Mouse (Mus musculus) liver, postnatal 0 days (tissue): ENCODE data around the gene Trub1. TPM values are rescaled to one million over a fixed set of nuclear protein-coding genes. Genes with fewer than 3 reads are reported as not detected.

Experiments used
- ATAC-seq: fragments of 200-750 bp; cut with Nextera tagmentation; 2 replicates; pipeline ENCODE4 v1.8.0; 2017; ENCODE audit warnings: mild to moderate bottlenecking, moderate library complexity
- DNase-seq: peaks from one replicate; pipeline ENCODE4 v3.0.0-alpha.2; 2016
- H3K27ac ChIP-seq: fragments of 300-500 bp; sonication (generic); 2 replicates; pipeline ENCODE4 v1.5.1; 2014; ENCODE audit warnings: antibody characterized with exemption, moderate library complexity, mild to moderate bottlenecking, low read depth
- H3K27me3 ChIP-seq: fragments of 300-500 bp; sonication (generic); 2 replicates; pipeline ENCODE4 v1.6.1; 2014; ENCODE audit warnings: low read length, control low read depth, mixed read lengths; ENCODE audit not compliant: insufficient read depth
- H3K36me3 ChIP-seq: fragments of 300-500 bp; sonication (generic); replicated peaks from 2 replicates; pipeline ENCODE4 v1.6.1; 2014; ENCODE audit warnings: mild to moderate bottlenecking, control low read depth, low read length, moderate library complexity, mixed read lengths; ENCODE audit not compliant: insufficient read depth
- H3K4me1 ChIP-seq: fragments of 300-500 bp; sonication (generic); 2 replicates; pipeline ENCODE4 v1.6.1; 2014; ENCODE audit warnings: antibody characterized with exemption, mild to moderate bottlenecking, control low read depth; ENCODE audit not compliant: insufficient read depth
- H3K4me2 ChIP-seq: fragments of 300-500 bp; sonication (generic); 2 replicates; pipeline ENCODE4 v1.6.1; 2014; ENCODE audit warnings: low read depth, mild to moderate bottlenecking, low read length, moderate library complexity, mixed read lengths
- H3K4me3 ChIP-seq: fragments of 300-500 bp; sonication (generic); 2 replicates; pipeline ENCODE4 v1.5.1; 2014; ENCODE audit warnings: low read depth, low read length
- H3K9ac ChIP-seq: fragments of 300-500 bp; sonication (generic); replicated peaks from 2 replicates; pipeline ENCODE4 v1.6.1; 2014; ENCODE audit warnings: mild to moderate bottlenecking, moderate library complexity
- H3K9me3 ChIP-seq: fragments of 300-500 bp; sonication (generic); 2 replicates; pipeline ENCODE4 v1.6.1; 2016; ENCODE audit warnings: mild to moderate bottlenecking, control low read depth, low read length, mixed read lengths
- CTCF ChIP-seq: sonication (generic); IDR thresholded peaks from 2 replicates; pipeline ENCODE4 v1.5.1; 2016; ENCODE audit warnings: antibody characterized with exemption, low read depth
- EP300 ChIP-seq: IDR thresholded peaks from 2 replicates; pipeline ENCODE4 v1.6.1; 2016; ENCODE audit warnings: antibody characterized with exemption, low read depth, mild to moderate bottlenecking
- WGBS: fragments of 180-500 bp; shearing (Covaris S2); extraction: QIAGEN DNeasy Blood & Tissue Kit; methylation state at CpG from one replicate; pipeline ENCODE4 v1.1.7; 2014; ENCODE audit not compliant: insufficient replicate concordance; 5-methylcytosine and 5-hydroxymethylcytosine counted together
- polyA plus RNA-seq: library from polyadenylated mRNA; unstranded; fragments of >200 nt; fragmentation: Nextera tagmentation; extraction: Ambion mirVana; gene quantifications from 2 replicates; pipeline ENCODE4 v1.2.1, GENCODE M21; 2015

Trub1 gene
- polyA plus RNA-seq, 1 experiment from 2014 or later, result 8.6 TPM

- no peak for DNase-seq
- no peak for TF ChIP-seq EP300
- no peak overlapping the region for H3K27ac ChIP-seq
- no peak overlapping the region for H3K4me3 ChIP-seq
- H3K9ac ChIP-seq, result no peak overlapping the region
- H3K36me3 ChIP-seq, result no peaks in the 10 kb centered on the region
- no peaks in the 10 kb centered on the region for H3K4me1 ChIP-seq
- H3K4me2 ChIP-seq, result no peak overlapping the region
- no peak for ATAC-seq
- 84% methylated on average over 8 of the region's 8 CpGs for WGBS
- H3K27me3 ChIP-seq, result no peaks in the 10 kb centered on the region
- H3K9me3 ChIP-seq, result no peaks in the 10 kb centered on the region
Observed at GRCm38 (mm10) chr19:57426841-57427240, 25.9 kb upstream of the Trub1 start.

- Histone ChIP-seq H3K36me3 (no peaks in the 10 kb centered on the region), H3K9me3 (no peaks in the 10 kb centered on the region), H3K4me2 (no peak overlapping the region), H3K4me1 (no peaks in the 10 kb centered on the region), H3K4me3 (no peak overlapping the region), H3K9ac (no peak overlapping the region), H3K27me3 (no peaks in the 10 kb centered on the region), H3K27ac (no peak overlapping the region)
- ATAC-seq (no peak), DNase-seq (no peak)
- TF ChIP-seq EP300 (no peak), CTCF (no peak)
- WGBS, result 69% methylated on average over 14 of the region's 14 CpGs
Observed at GRCm38 (mm10) chr19:57427756-57428438, 24.8 kb upstream of the Trub1 start.

- no peak overlapping the region for H3K9ac ChIP-seq
- H3K27ac ChIP-seq, result no peak overlapping the region
- no peaks in the 10 kb centered on the region for H3K36me3 ChIP-seq
- 75% methylated on average over 3 of the region's 3 CpGs for WGBS
- no peak for DNase-seq
- no peak for ATAC-seq
- no peak overlapping the region for H3K4me3 ChIP-seq
- no peaks in the 10 kb centered on the region for H3K9me3 ChIP-seq
- no peaks in the 10 kb centered on the region for H3K4me1 ChIP-seq
- no peaks in the 10 kb centered on the region for H3K27me3 ChIP-seq
- TF ChIP-seq EP300, result no peak
- TF ChIP-seq CTCF, result no peak
- H3K4me2 ChIP-seq, result no peak overlapping the region
Observed at GRCm38 (mm10) chr19:57428641-57429040, 24.1 kb upstream of the Trub1 start.

- Histone ChIP-seq H3K9ac (no peak overlapping the region), H3K4me3 (no peak overlapping the region), H3K27me3 (no peaks in the 10 kb centered on the region), H3K36me3 (no peaks in the 10 kb centered on the region), H3K9me3 (no peaks in the 10 kb centered on the region), H3K27ac (no peak overlapping the region), H3K4me1 (no peaks in the 10 kb centered on the region), H3K4me2 (no peak overlapping the region)
- WGBS, result 47% methylated on average over 6 of the region's 6 CpGs
- no peak for TF ChIP-seq EP300
- no peak for TF ChIP-seq CTCF
- no peak for DNase-seq
- no peak for ATAC-seq
Observed at GRCm38 (mm10) chr19:57429926-57430325, 22.8 kb upstream of the Trub1 start.

- Histone ChIP-seq H3K4me1 (no peaks in the 10 kb centered on the region), H3K27me3 (no peaks in the 10 kb centered on the region), H3K4me2 (no peak overlapping the region), H3K27ac (no peak overlapping the region), H3K9me3 (no peaks in the 10 kb centered on the region), H3K4me3 (no peak overlapping the region), H3K9ac (no peak overlapping the region), H3K36me3 (no peaks in the 10 kb centered on the region)
- 63% methylated on average over 6 of the region's 6 CpGs for WGBS
- TF ChIP-seq CTCF, result no peak
- no peak for TF ChIP-seq EP300
- no peak for DNase-seq
- no peak for ATAC-seq
Observed at GRCm38 (mm10) chr19:57431476-57431875, 21.2 kb upstream of the Trub1 start.

- no peaks in the 10 kb centered on the region for H3K27me3 ChIP-seq
- no peaks in the 10 kb centered on the region for H3K9me3 ChIP-seq
- no peaks in the 10 kb centered on the region for H3K4me1 ChIP-seq
- H3K27ac ChIP-seq, result no peak overlapping the region
- DNase-seq (no peak), ATAC-seq (no peak)
- TF ChIP-seq CTCF (no peak), EP300 (no peak)
- H3K4me3 ChIP-seq, result no peak overlapping the region
- WGBS, result 82% methylated on average over 6 of the region's 6 CpGs
- no peaks in the 10 kb centered on the region for H3K36me3 ChIP-seq
- H3K4me2 ChIP-seq, result no peak overlapping the region
- no peak overlapping the region for H3K9ac ChIP-seq
Observed at GRCm38 (mm10) chr19:57434024-57434423, 18.7 kb upstream of the Trub1 start.
